Mouse (Mus musculus) urinary bladder, adult 2 months (tissue): Measurements from ENCODE around the gene Ocel1. TPM values are rescaled to one million over a fixed set of nuclear protein-coding genes. Genes with fewer than 3 reads are reported as not detected.

ENCODE experiments used
- DNase-seq: peaks from one replicate; pipeline ENCODE4 v3.0.0; 2022; ENCODE audit warnings: low spot score
- polyA plus RNA-seq: library from polyadenylated mRNA; depleted of rRNA; stranded (reverse); fragments of >200 nt; gene quantifications from 2 replicates; pipeline ENCODE4 v1.2.3, GENCODE M21; 2012; rRNA removed

Gene Ocel1
- polyA plus RNA-seq, 1 experiment: 12.0 TPM

DNA sequence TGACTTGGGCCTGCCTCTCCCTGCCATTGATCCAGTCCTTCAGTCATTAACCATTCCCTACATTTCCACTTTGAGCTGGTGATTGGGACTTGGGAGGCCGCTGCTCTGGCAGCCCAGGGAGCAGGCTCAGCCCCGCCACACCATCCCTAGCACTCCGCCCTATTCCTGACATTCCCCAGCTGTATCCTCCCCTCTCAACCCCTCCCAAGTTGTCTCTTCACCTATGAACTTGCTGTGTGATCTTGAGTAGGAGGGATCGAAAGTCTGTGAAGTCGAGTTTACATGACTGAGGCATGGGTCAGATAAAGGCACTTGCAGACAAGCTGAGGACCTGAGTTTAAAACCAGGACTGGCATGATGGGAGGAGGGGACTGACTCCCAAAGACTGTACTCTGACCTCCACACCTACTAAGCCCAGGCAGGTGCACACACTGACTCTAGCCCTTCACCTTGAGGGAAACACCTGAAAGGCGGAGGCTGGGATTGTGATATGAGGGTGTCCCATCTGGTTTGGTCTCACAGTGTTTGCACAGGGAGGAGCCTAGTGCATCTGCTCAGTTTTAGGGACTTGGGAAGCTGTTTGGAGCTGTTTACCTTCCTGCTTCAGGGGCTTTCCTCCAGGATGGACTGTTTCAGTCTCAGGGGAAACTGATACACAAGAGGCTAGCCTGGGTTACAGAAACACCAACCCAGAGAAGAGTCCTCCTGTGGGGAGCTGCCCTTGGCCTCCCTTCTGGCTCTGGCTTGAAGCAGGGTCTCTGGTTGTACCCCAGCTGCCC is 32.2 kb downstream of the Ocel1 start:
- no peak for DNase-seq

DNA sequence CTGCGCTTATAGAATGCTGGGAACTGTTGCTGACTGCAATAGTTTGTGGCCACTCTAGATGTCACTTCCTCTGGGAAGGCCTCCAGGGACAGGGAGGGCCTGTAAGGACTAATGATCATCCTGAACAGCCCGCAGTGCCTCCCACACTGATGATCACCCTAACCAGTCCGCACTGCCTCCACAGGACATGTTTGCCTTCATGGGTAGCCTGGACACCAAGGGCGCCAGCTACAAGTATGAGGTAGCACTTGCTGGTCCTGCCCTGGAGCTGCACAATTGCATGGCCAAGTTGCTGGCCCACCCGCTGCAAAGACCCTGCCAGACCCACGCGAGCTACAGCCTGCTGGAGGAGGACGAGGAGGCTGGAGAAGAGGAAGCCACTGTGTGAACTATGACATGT is 32.9 kb downstream of the Ocel1 start:
- DNase-seq: no peak

DNA sequence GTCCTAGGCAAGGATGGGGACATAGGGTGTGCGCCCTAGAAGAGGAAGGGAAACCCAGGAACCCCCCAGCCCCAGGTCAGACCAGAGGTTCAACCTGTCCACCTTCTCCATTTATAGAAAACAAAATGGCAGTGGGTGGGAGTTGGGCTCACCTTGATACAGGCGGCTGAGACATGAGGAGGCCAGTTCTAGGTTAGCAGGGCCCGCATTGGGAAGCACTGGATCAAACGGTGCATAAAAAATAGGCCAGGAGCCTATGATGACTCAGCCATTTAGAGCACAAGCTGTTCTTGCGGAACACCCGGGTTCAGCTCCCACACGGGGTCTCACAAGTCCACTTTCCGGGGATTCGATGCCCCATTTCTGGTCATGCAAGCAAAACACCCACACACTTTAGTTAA is 33.9 kb downstream of the Ocel1 start:
- DNase-seq: no peak

DNA sequence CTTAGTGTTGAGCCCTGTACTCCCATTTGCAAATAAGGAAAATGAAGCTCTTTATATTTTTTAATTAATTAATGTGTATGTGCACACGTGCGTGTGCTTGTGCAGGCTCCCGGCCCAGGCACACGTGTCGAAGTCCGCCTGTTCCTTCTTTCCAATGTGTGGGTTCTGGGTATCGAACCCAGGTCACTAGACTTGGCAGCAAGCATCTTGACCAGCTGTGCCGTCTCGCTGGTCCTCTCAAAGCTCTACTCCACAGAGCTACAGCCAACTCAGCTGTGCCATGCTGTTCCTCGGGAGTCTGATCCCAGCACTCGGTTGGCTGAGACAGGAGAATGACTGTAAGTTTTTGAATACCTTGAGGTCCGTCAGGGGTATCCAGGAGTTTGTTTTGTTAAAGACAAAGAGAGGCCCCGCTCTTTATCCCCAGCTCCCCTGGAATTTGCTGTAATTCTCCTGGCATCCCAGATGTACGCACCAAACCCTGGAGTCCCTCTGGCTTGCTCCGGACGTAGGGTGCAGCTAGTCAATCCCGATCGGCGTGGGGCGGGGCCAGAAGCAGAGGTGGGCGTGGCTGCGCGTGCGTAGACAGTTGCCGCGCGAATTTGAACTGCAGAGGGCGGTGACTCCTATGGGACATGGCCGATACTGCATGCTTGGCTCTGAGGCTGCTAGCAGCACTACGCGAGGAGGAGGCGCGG is 34.5 kb downstream of the Ocel1 start, which contains the start of gene Ankle1:
Gene Ankle1, plus strand, starts transcription at position 610 of the 698 bp plus-strand sequence.
- DNase-seq: peak; percentile 93

DNA sequence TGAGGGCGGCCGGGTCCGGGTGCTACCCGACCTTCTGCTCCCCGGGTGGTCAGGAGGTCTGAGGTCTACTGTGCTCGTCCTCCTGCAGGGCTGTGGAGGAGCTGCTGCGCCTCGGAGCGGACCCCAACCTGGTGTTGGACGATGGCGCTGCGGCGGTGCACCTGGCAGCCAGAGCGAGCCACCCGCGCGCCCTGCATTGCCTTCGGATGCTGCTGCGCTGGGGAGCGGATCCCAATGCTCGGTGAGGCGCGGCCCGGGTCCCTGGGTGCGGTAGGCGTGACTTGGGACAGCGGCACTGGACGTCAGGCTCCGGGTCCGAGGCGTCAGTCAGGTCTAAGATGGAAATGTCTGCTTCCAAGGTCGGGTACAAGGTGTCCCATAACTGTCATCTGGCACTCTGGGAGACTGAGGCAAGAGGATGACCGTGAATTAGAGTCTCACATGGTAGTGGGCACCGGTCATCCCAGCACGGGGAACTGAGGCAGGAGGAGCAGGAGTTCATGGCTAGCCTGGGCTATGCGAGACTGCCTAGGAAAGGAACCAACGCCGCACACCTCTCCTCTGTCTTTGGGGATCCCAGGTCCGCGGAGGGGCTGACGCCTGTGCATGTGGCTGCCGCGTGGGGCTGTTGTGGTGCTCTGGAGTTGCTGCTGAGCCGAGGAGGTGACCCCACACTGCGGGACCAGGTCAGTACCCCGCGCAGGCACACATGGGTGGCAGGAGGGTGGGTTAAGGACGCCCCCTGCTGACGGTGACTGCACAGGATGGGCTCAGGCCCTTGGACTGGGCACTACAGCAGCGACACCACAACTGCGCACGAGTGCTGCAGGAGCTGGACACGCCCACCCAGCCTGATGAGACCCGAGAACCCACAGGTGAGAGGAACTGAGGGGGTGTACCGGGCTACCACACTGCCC is 35.3 kb downstream of the Ocel1 start:
- no peak for DNase-seq

DNA sequence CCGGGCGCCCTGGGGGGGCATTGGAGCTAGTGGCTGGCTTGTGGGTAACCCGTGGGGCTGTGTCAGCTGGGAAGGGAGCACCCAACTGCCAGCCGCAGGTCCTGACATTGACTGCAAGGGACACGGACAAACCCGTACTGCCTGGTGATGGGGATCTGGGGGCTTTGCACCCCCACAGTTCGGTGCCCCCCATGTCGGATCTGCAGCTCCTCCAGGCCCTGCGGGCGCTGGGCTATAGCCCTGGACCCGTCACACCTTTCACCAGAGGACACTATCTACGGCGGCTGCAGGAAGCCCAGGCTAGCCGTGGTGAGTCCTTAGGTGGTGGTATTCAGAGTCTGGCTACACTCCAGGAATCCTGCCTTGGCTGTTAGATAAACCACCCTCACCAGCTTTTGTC is 36.3 kb downstream of the Ocel1 start:
- no peak for DNase-seq

DNA sequence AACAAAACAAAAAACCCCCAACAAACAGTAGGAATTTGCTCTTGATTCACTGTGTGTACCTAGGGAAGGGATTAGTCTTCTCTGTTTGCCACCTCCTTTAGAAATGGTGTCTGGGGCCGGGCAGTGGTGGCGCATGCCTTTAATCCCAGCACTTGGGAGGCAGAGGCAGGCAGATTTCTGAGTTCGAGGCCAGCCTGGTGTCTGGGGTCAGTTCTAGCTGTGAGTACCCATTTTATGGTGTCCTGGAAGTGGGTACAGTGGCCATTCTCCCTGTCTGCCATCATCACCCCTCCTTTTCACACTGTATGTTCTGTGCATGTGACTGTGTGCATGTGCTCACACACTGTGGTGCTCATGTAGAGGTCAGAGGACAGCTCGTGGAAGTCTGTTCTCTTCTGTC is 37.1 kb downstream of the Ocel1 start:
- DNase-seq: no peak

DNA sequence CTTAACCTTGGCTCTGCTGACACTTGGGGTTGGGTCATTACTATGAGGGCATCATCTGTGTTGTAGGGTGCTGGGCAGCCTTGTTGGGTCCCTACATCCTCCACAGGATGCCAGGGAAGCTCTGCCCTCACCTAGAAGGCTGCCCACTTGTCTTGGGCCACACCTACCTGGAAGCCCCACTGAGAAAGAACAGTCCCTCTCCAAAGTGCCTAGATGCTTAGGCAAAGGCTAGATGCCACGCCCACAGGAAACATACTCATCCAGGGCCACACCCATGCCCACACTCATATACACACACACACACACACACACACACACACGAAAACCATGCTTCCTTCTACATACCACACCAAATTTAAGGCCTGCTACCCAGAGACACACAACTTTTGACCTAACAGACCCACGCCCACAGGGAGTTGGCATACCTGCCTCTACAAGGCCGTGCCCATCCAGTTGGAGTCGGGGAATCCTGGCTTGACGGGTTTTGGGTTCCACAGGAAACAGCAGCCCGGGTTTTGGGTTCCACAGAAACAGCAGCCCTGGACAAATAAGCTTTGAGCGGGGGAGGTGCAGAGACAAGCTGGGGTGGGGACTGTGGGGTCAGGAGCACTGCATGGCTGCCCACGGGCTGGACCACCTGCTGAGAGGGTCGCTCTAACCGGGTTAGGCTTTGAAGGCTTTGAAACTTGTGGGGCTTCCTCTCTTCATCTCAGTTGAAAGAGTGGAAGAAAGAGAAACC is 40.6 kb downstream of the Ocel1 start:
- no peak for DNase-seq

DNA sequence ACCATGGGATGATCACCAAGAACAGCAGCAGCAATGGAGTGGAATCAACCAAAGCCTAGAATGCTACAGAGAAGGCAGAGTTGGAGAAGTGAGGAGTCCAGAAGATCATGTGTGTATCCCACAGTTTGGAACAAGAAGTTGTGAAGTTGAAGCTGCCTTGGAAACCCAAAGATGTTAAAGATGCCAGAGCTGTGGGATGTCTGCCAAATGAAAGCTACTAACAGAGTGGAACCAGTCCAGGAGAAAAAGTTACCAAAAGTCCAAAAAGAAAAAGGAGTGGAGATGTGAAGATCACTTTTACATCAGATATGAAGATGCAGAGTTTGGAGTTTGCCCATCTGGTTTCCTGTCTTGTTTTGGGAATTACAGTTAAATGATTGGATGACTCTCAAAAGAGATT is 51.0 kb downstream of the Ocel1 start:
- no peak for DNase-seq

Other genes starting within 250 kb of the Ocel1 start
- 12.4 and 23.8 TPM in 2 replicates for gene Myo9b, start 98.6 kb upstream of the Ocel1 start, polyA plus RNA-seq
- gene Haus8, start 98.4 kb upstream of the Ocel1 start, polyA plus RNA-seq: 7.6 and 8.4 TPM in 2 replicates
- 218 and 244 TPM in 2 replicates for gene Use1, start 4.5 kb upstream of the Ocel1 start, polyA plus RNA-seq
- gene Nr2f6, start 10.7 kb downstream of the Ocel1 start, polyA plus RNA-seq: 65.7 and 75.0 TPM in 2 replicates
- 22.0 and 23.9 TPM in 2 replicates for gene Ushbp1, start 24.5 kb downstream of the Ocel1 start, polyA plus RNA-seq
- gene Babam1, start 25.6 kb downstream of the Ocel1 start, polyA plus RNA-seq: 87.3 and 92.4 TPM in 2 replicates
- gene Ankle1, start 34.7 kb downstream of the Ocel1 start, polyA plus RNA-seq: 1.9 and 2.6 TPM in 2 replicates
- 43.8 and 49.5 TPM in 2 replicates for gene Abhd8, start 92.4 kb downstream of the Ocel1 start, polyA plus RNA-seq
- gene Mrpl34, start 93.7 kb downstream of the Ocel1 start, polyA plus RNA-seq: 38.5 and 45.3 TPM in 2 replicates
- 56.7 and 67.3 TPM in 2 replicates for gene Dda1, start 97.9 kb downstream of the Ocel1 start, polyA plus RNA-seq
- 22.1 and 23.9 TPM in 2 replicates for gene Ano8, start 114.7 kb downstream of the Ocel1 start, polyA plus RNA-seq
- 21.9 and 25.5 TPM in 2 replicates for gene Gtpbp3, start 116.8 kb downstream of the Ocel1 start, polyA plus RNA-seq
- 59.3 and 67.0 TPM in 2 replicates for gene Plvap, start 140.5 kb downstream of the Ocel1 start, polyA plus RNA-seq
- 0.12 TPM in 2 replicates for gene Ccdc194, start 154.4 kb downstream of the Ocel1 start, polyA plus RNA-seq
- gene Bst2, start 166.2 kb downstream of the Ocel1 start, polyA plus RNA-seq: 110 and 117 TPM in 2 replicates
- 96.1 and 115 TPM in 2 replicates for gene Mvb12a, start 171.6 kb downstream of the Ocel1 start, polyA plus RNA-seq
- 2.3 and 3.0 TPM in 2 replicates for gene Tmem221, start 187.6 kb downstream of the Ocel1 start, polyA plus RNA-seq
- 0.01 and 0.04 TPM in 2 replicates for gene Nxnl1, start 195.3 kb downstream of the Ocel1 start, polyA plus RNA-seq
- 57.3 and 63.8 TPM in 2 replicates for gene Slc27a1, start 197.6 kb downstream of the Ocel1 start, polyA plus RNA-seq
- gene Pgls, start 220.9 kb downstream of the Ocel1 start, polyA plus RNA-seq: 41.7 and 60.4 TPM in 2 replicates
- 3.1 and 3.7 TPM in 2 replicates for gene Fam129c, start 226.3 kb downstream of the Ocel1 start, polyA plus RNA-seq
- gene Colgalt1, start 239.7 kb downstream of the Ocel1 start, polyA plus RNA-seq: 124 and 144 TPM in 2 replicates